Mouse (Mus musculus) ES-E14 (cell line): ENCODE measurements around the gene Cd151. TPM values are rescaled to one million over a fixed set of nuclear protein-coding genes. Genes with fewer than 3 reads are reported as not detected.
"Not testable (repeated sequence)": the region's sequence is repeated elsewhere in the genome, so short reads cannot be mapped to it uniquely, and the experiment has no call there.

Experiments
- DNase-seq: peaks from one replicate; pipeline ENCODE4 v3.0.0-alpha.2; 2013; ENCODE audit warnings: low read depth, low spot score
- H3K27ac ChIP-seq: 2 replicates; pipeline ENCODE4 v1.5.1; 2012; ENCODE audit warnings: low read depth, mild to moderate bottlenecking, low read length, moderate library complexity, mixed read lengths; ENCODE audit not compliant: poor library complexity, insufficient read depth, severe bottlenecking
- H3K36me3 ChIP-seq: 2 replicates; pipeline ENCODE4 v1.6.1; 2012; ENCODE audit warnings: mild to moderate bottlenecking, low read length, moderate library complexity, mixed read lengths; ENCODE audit not compliant: control insufficient read depth, poor library complexity, insufficient read depth, severe bottlenecking
- H3K4me1 ChIP-seq, 2 experiments: fragments of 150-350 bp in 1 of 2; sonication (generic) in 1 of 2; 2 replicates each; pipeline ENCODE4 v1.6.1; 2012; ENCODE audit warnings: low read length in 2 of 2, mild to moderate bottlenecking in 1 of 2, mixed read lengths in 1 of 2; ENCODE audit not compliant: control insufficient read depth in 2 of 2, insufficient read depth in 2 of 2, poor library complexity in 1 of 2
- H3K4me3 ChIP-seq, 2 experiments: fragments of 150-350 bp in 1 of 2; sonication (generic) in 1 of 2; 2 replicates each; pipeline ENCODE4 v1.5.1; 2012; ENCODE audit warnings: low read length in 2 of 2, low read depth in 1 of 2, mild to moderate bottlenecking in 1 of 2, mixed read lengths in 1 of 2; ENCODE audit not compliant: insufficient read depth in 1 of 2, poor library complexity in 1 of 2, severe bottlenecking in 1 of 2
- H3K9ac ChIP-seq: 2 replicates; pipeline ENCODE4 v1.6.1; 2012; ENCODE audit warnings: low read depth, mild to moderate bottlenecking, low read length, mixed read lengths; ENCODE audit not compliant: poor library complexity, insufficient read depth, severe bottlenecking
- H3K9me3 ChIP-seq: fragments of 150-350 bp; sonication (generic); 2 replicates; pipeline ENCODE4 v1.6.1; 2012; ENCODE audit warnings: low read depth, mild to moderate bottlenecking, low read length; ENCODE audit not compliant: control insufficient read depth, insufficient read depth
- CHD2 ChIP-seq: IDR thresholded peaks from 2 replicates; pipeline ENCODE4 v1.6.1; 2014; ENCODE audit warnings: mild to moderate bottlenecking, low read depth, low read length, inconsistent platforms
- HCFC1 ChIP-seq: IDR thresholded peaks from 2 replicates; pipeline ENCODE4 v1.6.1; 2012; ENCODE audit warnings: low read length, inconsistent platforms, borderline replicate concordance; ENCODE audit not compliant: insufficient read depth
- MAFK ChIP-seq: IDR thresholded peaks from 2 replicates; pipeline ENCODE4 v1.6.1; 2014; ENCODE audit warnings: mild to moderate bottlenecking, low read depth, low read length, inconsistent platforms; ENCODE audit not compliant: insufficient read depth
- ZC3H11A ChIP-seq: IDR thresholded peaks from 2 replicates; pipeline ENCODE4 v1.6.1; 2012; ENCODE audit warnings: low read depth, mild to moderate bottlenecking, inconsistent platforms, low read length, borderline replicate concordance
- ZNF384 ChIP-seq: IDR thresholded peaks from 2 replicates; pipeline ENCODE4 v1.6.1; 2012; ENCODE audit warnings: low read depth, low read length, inconsistent platforms
- in situ Hi-C, 2 experiments: fragments of 600-800 bp; cut with MboI; formaldehyde crosslinking; loops; one replicate each; pipeline ENCODE4 v1.15.1; 2025; ENCODE audit warnings: low sequenced_read_pairs in 2 of 2, inconsistent platforms in 1 of 2; ENCODE audit not compliant: unreplicated experiment in 2 of 2
- total RNA-seq: library from RNA; depleted of rRNA; stranded (reverse); fragments of 300-350 nt; gene quantifications from 2 replicates; pipeline ENCODE4 v1.2.3, GENCODE M21; 2012

Gene Cd151
- total RNA-seq, 1 experiment, result 238 TPM

DNA sequence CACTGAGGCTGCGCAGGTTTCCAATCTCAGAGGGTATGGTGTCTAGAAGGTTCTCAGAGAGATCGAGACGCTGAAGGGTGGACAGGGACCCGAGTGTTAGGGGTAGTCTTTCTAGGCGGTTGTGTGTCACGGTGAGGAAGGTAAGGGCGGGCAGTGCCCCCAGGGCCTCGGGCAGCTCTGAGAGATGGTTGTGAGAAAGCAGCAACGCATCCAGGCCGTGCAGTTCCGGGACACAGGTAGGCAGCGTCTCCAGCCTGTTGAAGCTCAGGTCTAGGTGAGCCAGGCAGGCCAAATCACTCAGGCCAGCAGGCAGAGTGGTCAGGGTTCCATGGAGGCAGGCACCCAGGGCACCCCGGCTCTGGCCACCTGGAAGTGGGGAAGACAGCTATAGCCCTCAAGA, 25.0 kb upstream of the Cd151 start:
- H3K4me3 ChIP-seq, result peak overlapping the region; percentile 61 to 89
- no peaks in the 10 kb centered on the region for H3K9me3 ChIP-seq
- H3K9ac ChIP-seq, result peak overlapping the region; percentile 83; the same call in 1 of the 2 replicates
- TF ChIP-seq CHD2 (no peak), HCFC1 (no peak), ZNF384 (no peak), ZC3H11A (no peak), MAFK (no peak)
- in situ Hi-C loops, result no loop called here
- DNase-seq, result no peak
- H3K36me3 ChIP-seq, result peaks cover 48% of the 10 kb centered on the region
- H3K4me1 ChIP-seq, result peaks cover 0 to 15% of the 10 kb centered on the region in 2 experiments; a peak in 2 of 4 replicates
- H3K27ac ChIP-seq, result no peak overlapping the region

- Histone ChIP-seq H3K4me1 (peaks cover 0 to 15% of the 10 kb centered on the region in 2 experiments; a peak in 2 of 4 replicates), H3K9ac (peak overlapping the region; percentile 83), H3K9me3 (no peaks in the 10 kb centered on the region), H3K4me3 (peak overlapping the region; percentile 61 to 89), H3K27ac (peak overlapping the region; percentile 14), H3K36me3 (peaks cover 47% of the 10 kb centered on the region)
- no peak for TF ChIP-seq ZC3H11A
- no peak for TF ChIP-seq HCFC1
- TF ChIP-seq CHD2, result no peak
- no peak for TF ChIP-seq ZNF384
- TF ChIP-seq MAFK, result no peak
- no peak for DNase-seq
- in situ Hi-C loops, result no loop called here
These were observed 23.9 kb upstream of the Cd151 start for GRCm38 (mm10) chr7:141443081-141443821.

GRCm38 (mm10) chr7:141443828-141444237, 23.4 kb upstream of the Cd151 start, which contains the start of gene Pidd1:
Pidd1 (minus strand) TSS chr7:141444025.
- peaks cover 47% of the 10 kb centered on the region for H3K36me3 ChIP-seq
- H3K9me3 ChIP-seq, result no peaks in the 10 kb centered on the region
- peaks cover 0 to 15% of the 10 kb centered on the region in 2 experiments; a peak in 2 of 4 replicates for H3K4me1 ChIP-seq
- H3K9ac ChIP-seq, result peak within 1 kb of the TSS; percentile 83
- peak within 1 kb of the TSS; percentile 61 to 89 for H3K4me3 ChIP-seq
- DNase-seq, result peak; percentile 83
- peak within 1 kb of the TSS; percentile 14 for H3K27ac ChIP-seq
- TF ChIP-seq ZC3H11A (no peak), HCFC1 (peak; percentile 56; the same call in 1 of the 2 replicates)
- in situ Hi-C loops, result no loop called here

GRCm38 (mm10) chr7:141446374-141446773, 20.8 kb upstream of the Cd151 start:
- peak; percentile 92 for TF ChIP-seq ZNF384
- H3K27ac ChIP-seq, DNase-seq, in situ Hi-C loops, H3K9me3 ChIP-seq: not testable (repeated sequence)
- peaks cover 44% of the 10 kb centered on the region for H3K36me3 ChIP-seq
- peak overlapping the region; percentile 73; the same call in 1 of the 2 replicates for H3K9ac ChIP-seq
- H3K4me1 ChIP-seq, result peaks cover 0 to 16% of the 10 kb centered on the region in 2 experiments; a peak in 2 of 4 replicates
- peak overlapping the region in 1 of 2 experiments; percentile 93; a peak in 3 of 4 replicates for H3K4me3 ChIP-seq
